Mouse (Mus musculus) kidney, adult 8-10 months (tissue): Measurements from ENCODE around the gene Zc4h2.
A peak's percentile ranks its signal among the peaks of the same experiment; 100 is the strongest.

Experiments used
- DNase-seq, 2 experiments: peaks; one replicate each; pipeline ENCODE4 v3.0.0; 2022

Zc4h2 gene

DNA sequence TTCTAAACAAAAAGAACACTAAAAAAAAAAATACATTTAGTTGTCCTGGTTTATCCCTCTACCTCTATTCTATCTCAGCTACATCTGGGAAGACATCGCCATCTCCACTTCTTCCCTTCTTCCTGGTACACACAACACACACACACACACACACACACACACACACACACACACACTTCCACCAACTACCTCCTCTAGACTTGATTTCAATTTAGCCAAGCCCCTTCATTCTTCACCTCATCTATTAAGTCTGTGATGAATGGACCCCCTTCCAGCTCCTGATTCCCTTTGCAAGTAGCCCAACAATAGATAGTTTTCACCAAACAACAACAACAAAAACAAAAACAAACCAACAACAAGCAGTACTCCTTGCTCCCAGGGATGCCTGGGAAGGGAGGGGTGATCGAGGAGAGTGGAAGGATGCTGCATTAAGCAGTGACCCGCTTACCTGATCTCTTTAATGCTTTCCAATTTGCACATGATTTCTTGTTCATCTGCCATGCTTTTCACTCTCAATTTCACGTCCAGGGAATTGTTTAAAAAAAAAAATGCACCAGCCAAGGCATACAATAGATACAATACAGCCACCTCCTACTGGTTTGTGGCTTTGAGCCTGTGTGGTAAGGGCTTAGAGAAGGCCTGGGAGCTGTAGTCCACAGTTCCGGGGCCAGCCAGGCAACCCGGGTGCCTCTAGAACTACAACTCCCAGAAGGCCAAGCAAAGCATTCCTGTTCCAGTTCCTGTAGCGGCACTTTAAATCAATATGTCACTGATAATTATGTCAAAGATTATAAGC is at the start of gene Zc4h2:
Gene Zc4h2 (minus strand): TSS at position 706 of the 796 bp plus-strand sequence.
- DNase-seq = peak; percentile 72 to 79

DNA sequence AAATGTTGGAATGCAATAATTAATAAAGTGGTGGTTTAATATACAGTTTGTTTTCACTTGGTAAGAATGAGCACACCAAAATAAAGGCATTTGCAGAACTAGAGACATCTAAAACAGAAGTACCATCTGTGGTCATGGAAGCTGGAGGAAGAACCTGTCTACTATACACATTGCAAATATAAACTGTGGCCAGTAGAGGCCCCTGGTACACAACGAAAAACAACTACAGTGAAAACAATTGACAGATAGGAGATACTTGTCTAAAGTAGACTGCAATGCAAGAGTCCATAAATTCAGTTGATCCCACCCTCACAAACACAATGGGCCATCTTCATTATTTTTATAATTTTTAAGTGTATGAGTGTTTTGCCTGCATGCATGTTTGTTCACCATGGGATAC is 28.8 kb upstream of the Zc4h2 start:
- peak in 1 of 2 experiments; percentile 1 for DNase-seq

GRCm38 (mm10) chrX:95682206-95682605 is 23.9 kb upstream of the Zc4h2 start:
- DNase-seq = no peak

DNA sequence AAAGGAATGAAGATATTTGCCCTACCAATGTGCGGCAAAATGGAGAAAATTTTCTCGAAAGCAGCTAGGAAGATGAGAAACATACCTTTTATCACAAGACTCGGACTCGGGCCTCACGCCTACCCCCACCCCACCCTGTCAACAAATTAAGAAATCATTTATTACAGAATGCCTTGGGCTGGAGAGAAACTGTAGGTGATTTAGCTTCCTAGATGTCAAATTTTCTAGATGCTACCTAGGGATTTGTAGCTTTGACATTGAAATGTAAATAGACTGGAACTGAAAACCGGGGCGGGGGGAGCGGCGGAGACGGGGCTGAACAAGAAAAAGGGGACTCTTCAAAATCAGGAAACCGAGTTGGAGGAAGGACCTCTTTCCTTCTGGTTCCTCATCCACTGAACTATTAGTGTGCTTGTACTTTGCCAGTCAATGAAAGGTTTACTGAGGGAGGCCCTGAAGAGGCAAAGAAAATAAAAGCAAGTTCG is 333 bp upstream of the Zc4h2 start:
- no peak for DNase-seq

- DNase-seq = no peak
Measured at GRCm38 (mm10) chrX:95600609-95601008, 57.7 kb downstream of the Zc4h2 start.
